Mouse (Mus musculus) cerebellum, postnatal 10 days (tissue): ENCODE results near the gene Defb47.

Source experiments
- DNase-seq, 2 experiments: peaks; one replicate each; pipeline ENCODE4 v3.0.0; 2021; ENCODE audit warnings: mixed read lengths in 2 of 2

The Defb47 gene

DNA sequence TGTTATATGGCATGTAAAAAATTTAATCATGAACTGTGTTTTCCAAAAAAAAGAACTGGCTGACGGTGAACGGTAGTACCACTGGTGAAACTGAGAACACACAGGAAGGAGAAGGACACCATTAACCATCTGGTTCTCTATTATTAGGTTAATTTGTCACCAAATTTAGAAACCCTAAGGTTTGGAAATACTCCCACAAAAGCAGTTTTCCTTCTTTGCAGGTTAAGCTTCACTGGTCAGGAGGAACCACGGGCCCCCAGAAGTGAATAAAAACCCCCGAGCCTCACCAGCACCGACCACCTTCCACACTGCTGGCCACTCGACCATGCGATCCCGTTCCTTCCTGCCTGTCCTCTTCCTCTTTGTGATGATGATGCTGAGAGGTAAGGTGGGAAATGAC, at the start of gene Defb47:
Gene Defb47 (plus strand): TSS at position 301 of the 400 bp plus-strand sequence.
- no peak for DNase-seq

DNA sequence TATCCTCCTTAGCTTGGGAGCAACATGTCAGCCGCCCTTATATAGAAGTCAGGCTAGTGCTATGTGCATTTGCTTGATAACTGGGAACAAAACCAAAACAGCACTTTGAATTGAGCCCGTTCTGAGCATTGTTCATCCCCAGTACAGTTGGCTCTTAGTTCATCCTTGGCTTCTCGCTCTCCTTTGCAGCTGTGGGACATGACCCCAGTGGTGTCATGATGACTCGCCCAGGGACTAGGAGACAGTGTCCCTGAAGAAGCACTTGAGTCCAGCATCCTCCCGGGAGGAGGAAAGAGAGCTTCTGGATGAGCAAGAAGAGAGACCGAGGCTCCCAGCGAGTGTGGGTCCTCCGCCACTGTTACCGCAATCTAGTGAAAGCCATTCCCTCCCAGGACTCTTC, 41.8 kb upstream of the Defb47 start:
- no peak for DNase-seq

DNA sequence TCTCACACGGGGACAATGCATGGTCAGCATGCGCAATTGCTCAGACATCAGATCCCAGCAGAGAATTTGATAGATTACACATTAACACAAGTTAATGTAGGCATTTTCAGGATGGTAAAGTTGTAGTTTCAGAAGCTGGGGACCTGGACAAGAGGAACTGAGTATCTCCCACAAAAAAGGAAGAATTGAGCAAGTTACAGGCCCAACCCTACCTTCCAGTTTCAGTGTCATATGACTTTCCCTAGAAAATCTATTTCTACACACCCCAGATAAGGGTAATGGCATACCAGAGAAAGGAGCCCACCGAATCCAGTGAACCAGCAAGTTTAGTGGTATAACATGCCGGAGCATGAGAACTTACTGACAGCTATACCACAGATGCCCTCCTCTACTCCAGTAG, 34.2 kb upstream of the Defb47 start:
- DNase-seq = no peak

- DNase-seq = peak; percentile 13 to 16
Measured at GRCm38 (mm10) chr14:62965342-62965741, 32.5 kb upstream of the Defb47 start.

DNA sequence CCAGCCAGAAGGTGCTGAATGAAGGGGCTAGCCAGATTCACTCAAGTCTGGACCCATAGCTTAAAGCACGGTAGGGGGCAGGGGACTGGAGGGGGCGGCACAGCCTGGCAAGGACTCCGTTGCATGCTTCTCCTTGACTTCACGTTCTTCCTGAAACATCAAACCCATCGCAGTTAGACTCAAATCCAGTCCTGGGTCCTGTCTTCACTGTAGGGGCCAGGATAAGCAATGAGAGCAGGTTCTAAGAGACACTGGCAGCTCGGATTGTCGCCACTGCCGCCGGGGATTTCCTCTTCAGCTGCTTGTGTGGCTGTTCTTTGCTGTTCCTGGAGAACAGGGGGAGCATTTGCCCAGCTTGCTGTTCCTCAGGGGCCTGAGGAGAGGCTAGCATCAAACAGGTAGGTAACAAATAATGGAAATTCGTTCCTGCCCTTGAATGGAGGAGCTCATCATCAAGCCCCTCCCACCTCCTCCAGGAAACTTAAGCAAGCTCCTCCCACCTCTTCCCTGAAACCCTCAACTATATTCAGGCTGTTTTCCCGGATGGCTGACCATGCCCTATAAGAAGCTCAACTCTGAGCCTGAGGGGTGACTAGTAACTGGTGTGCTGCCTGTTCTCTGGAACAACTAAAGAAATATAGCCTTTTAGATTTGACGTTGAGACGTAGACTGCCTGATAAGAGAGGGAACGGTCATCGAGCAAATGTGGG, 31.9 kb upstream of the Defb47 start:
- DNase-seq = no peak

GRCm38 (mm10) chr14:62975046-62975445, 22.8 kb upstream of the Defb47 start:
- DNase-seq = peak; percentile 80 to 84

- no peak for DNase-seq
Measured at GRCm38 (mm10) chr14:62979815-62980214, 18.1 kb upstream of the Defb47 start.

DNA sequence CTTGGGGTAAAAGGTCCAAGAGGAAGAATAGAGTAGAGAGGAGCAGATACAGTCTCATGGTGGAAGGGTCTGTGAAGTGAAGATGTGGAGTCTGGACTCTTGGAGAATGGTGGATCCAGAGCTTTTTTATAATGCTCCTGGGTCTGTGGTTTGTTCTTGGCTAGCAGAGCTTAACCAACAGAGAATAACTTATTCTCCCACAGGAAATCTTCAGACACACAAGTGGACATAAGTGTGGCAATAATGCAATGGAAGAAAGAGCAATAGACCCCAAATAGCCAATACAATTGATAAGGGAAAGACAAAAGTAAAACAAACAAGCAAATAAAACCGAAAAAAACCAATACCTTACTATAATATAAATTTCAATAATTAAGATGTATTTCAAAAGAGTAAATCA, 13.5 kb upstream of the Defb47 start, which contains the start of gene Defb48:
Gene Defb48 (minus strand): TSS at position 101 of the 400 bp plus-strand sequence.
- DNase-seq = no peak

- DNase-seq = no peak
Measured at GRCm38 (mm10) chr14:62991271-62991670, 6.6 kb upstream of the Defb47 start.

GRCm38 (mm10) chr14:62991849-62992510, 5.9 kb upstream of the Defb47 start:
- no peak for DNase-seq

DNA sequence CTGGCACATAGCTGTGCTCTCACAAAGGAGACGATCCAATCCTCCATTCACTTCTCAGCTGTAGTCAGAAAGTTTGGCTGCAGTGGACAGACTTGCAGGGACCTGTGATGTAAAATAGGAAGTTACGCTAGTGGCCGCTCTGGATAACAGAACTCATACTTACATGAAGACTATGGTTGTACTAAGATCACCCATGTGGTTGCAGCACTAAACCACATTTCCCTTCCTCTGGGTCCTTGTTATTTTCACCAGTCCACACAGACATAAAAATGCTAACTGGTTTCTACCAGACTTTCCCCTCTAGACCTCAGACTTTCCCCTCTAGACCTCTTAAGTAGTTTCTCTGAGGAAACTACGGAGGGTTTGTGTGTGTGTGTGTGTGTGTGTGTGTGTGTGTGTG, 1.1 kb downstream of the Defb47 start:
- no peak for DNase-seq

DNA sequence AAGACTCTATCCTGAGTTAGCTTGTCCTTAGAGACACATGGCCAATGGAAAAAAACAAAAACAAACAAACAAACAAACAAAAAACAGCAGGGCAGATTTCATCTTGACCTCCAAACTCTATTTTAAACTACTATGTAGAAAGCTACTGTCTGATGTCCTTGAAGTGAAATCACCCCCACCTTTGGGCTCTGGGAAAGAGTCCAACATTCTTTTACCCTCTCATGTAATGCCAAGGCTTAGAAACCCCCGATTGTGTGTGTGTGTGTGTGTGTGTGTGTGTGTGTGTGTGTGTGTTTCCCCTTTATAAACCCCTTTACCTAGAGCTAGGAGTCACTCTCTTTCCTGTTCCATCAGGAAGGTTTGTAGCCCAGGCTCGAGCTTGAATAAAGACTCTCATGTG, 4.7 kb downstream of the Defb47 start:
- no peak for DNase-seq

- DNase-seq = no peak
Measured at GRCm38 (mm10) chr14:63011471-63011870, 13.6 kb downstream of the Defb47 start, which contains the start of gene Defb43. TSS of gene Defb43 (plus strand) at chr14:63011771.

GRCm38 (mm10) chr14:63013082-63013481, 15.2 kb downstream of the Defb47 start:
- DNase-seq = no peak

- no peak for DNase-seq
Measured at GRCm38 (mm10) chr14:63014667-63015066, 16.8 kb downstream of the Defb47 start.

GRCm38 (mm10) chr14:63020524-63021156, 22.8 kb downstream of the Defb47 start:
- no peak for DNase-seq

DNA sequence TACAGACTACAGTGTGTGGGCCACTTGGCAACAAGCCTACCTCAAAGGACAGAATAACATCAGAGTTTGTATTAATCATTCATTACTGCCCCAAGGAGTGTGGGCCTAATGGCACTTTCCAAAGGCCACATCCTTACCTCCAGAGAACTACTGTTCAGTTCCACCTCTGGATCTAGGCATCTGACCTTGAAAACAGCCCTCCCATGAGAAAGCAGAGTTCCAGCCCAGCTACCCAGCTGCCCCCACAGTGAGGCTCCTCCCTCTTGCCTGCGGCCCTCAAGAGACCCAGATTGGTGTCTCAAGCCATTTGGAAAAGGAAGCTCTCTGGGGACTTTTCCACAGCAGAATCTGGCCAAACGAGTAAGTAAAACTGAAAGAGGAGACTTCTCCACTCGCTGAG, 48.8 kb downstream of the Defb47 start, which contains the start of gene Defb42:
Gene Defb42 (plus strand): TSS at position 301 of the 400 bp plus-strand sequence.
- no peak for DNase-seq

GRCm38 (mm10) chr14:63049910-63050370, 52.1 kb downstream of the Defb47 start, which contains the start of gene Defb30:
TSS of gene Defb30 (minus strand) at chr14:63049960.
- no peak for DNase-seq
